Mouse (Mus musculus) cerebellum, postnatal 36 days (tissue): Measurements from ENCODE around the gene Lypd5.

Source experiments
- DNase-seq, 2 experiments: peaks; one replicate each; pipeline ENCODE4 v3.0.0; 2021 to 2022; ENCODE audit warnings: mixed read lengths in 2 of 2

Lypd5 gene

GRCm38 (mm10) chr7:24348896-24349295, at the start of gene Lypd5:
TSS of gene Lypd5 (plus strand) at chr7:24349196.
- DNase-seq: no peak

GRCm38 (mm10) chr7:24299823-24300481, 49.0 kb upstream of the Lypd5 start:
- DNase-seq: peak; percentile 32 to 37

- peak; percentile 30 to 31 for DNase-seq
Measured at GRCm38 (mm10) chr7:24300771-24301282, 48.2 kb upstream of the Lypd5 start, which contains the start of gene Zfp61. TSS of gene Zfp61 (minus strand) at chr7:24301232.

- peak in 1 of 2 experiments; percentile 14 for DNase-seq
Measured at GRCm38 (mm10) chr7:24315726-24316566, 33.0 kb upstream of the Lypd5 start.

GRCm38 (mm10) chr7:24316567-24317092, 32.4 kb upstream of the Lypd5 start, which contains the start of gene Zfp94:
TSS of gene Zfp94 (minus strand) at chr7:24316666.
- DNase-seq: peak; percentile 96 to 98

GRCm38 (mm10) chr7:24318942-24319341, 30.1 kb upstream of the Lypd5 start:
- DNase-seq: no peak

- no peak for DNase-seq
Measured at GRCm38 (mm10) chr7:24322593-24322992, 26.4 kb upstream of the Lypd5 start.

GRCm38 (mm10) chr7:24325197-24325596, 23.8 kb upstream of the Lypd5 start:
- DNase-seq: no peak

GRCm38 (mm10) chr7:24325675-24326128, 23.3 kb upstream of the Lypd5 start:
- DNase-seq: no peak

GRCm38 (mm10) chr7:24326273-24327135, 22.5 kb upstream of the Lypd5 start:
- no peak for DNase-seq

GRCm38 (mm10) chr7:24327281-24327975, 21.6 kb upstream of the Lypd5 start:
- DNase-seq: no peak

- DNase-seq: peak; percentile 18 to 30
Measured at GRCm38 (mm10) chr7:24333304-24333986, 15.6 kb upstream of the Lypd5 start, which contains the start of gene Tescl. TSS of gene Tescl (minus strand) at chr7:24333936.

- DNase-seq: peak; percentile 65 to 77
Measured at GRCm38 (mm10) chr7:24335699-24336309, 13.2 kb upstream of the Lypd5 start.

GRCm38 (mm10) chr7:24338241-24338640, 10.8 kb upstream of the Lypd5 start:
- DNase-seq: no peak

- DNase-seq: no peak
Measured at GRCm38 (mm10) chr7:24343701-24344272, 5.2 kb upstream of the Lypd5 start.

- DNase-seq: no peak
Measured at GRCm38 (mm10) chr7:24346444-24346843, 2.6 kb upstream of the Lypd5 start.

- no peak for DNase-seq
Measured at GRCm38 (mm10) chr7:24355646-24356045, 6.7 kb downstream of the Lypd5 start.

- DNase-seq: no peak
Measured at GRCm38 (mm10) chr7:24356081-24356480, 7.1 kb downstream of the Lypd5 start.

- no peak for DNase-seq
Measured at GRCm38 (mm10) chr7:24357899-24358298, 8.9 kb downstream of the Lypd5 start.

- no peak for DNase-seq
Measured at GRCm38 (mm10) chr7:24359269-24359668, 10.3 kb downstream of the Lypd5 start.
